Comparison of ENCODE assay signal across 25 mouse cellular contexts in genomic region chr7:66008161-66008891, GRCm38 (mm10). TPM values are rescaled to one million over a fixed set of nuclear protein-coding genes. Genes with fewer than 3 reads are reported as not detected.
DNase-seq lines count a peak whose midpoint lies in the region; ATAC-seq and TF ChIP-seq lines count a peak whose summit lies in the region.
"Had no signal": no experiment of that assay in that cellular context is flagged by ENCODE, and none has a peak within 500 bp of the region (broad histone marks: within the 10 kb centered on the region; RNA-seq: fewer than 3 reads in every experiment).

No protein-coding gene starts in this region.

- H3K4me2 ChIP-seq in intestine, postnatal 0 days (replicated peaks; ENCODE audit: low read depth): no peak overlapping the region
- H3K4me2 ChIP-seq: forebrain, embryonic 12.5 days; heart, embryonic 13.5 days; neural tube, embryonic 12.5 days had no signal

- no peaks in the 10 kb centered on the region for H3K36me3 ChIP-seq in intestine, postnatal 0 days (ENCODE audit: control insufficient read depth, insufficient read depth)
- H3K36me3 ChIP-seq: forebrain, embryonic 12.5 days; heart, embryonic 13.5 days; limb, embryonic 15.5 days; neural tube, embryonic 12.5 days had no signal

- no peak overlapping the region for H3K27ac ChIP-seq in intestine, postnatal 0 days (ENCODE audit: low read depth, low read length)
- H3K27ac ChIP-seq: forebrain, embryonic 12.5 days; heart, embryonic 13.5 days; limb, embryonic 15.5 days; neural tube, embryonic 12.5 days had no signal

- no peak overlapping the region for H3K9ac ChIP-seq in intestine, postnatal 0 days (ENCODE audit: low read depth, low read length)
- H3K9ac ChIP-seq: forebrain, embryonic 12.5 days; heart, embryonic 13.5 days; limb, embryonic 15.5 days; neural tube, embryonic 12.5 days had no signal

- no peaks in the 10 kb centered on the region for H3K27me3 ChIP-seq in intestine, postnatal 0 days (replicated peaks; ENCODE audit: control insufficient read depth, insufficient read depth, low read length)
- H3K27me3 ChIP-seq: forebrain, embryonic 12.5 days; heart, embryonic 13.5 days; neural tube, embryonic 12.5 days had no signal

- H3K4me1 ChIP-seq in intestine, postnatal 0 days (replicated peaks; ENCODE audit: control insufficient read depth, insufficient read depth, low read length): no peaks in the 10 kb centered on the region
- H3K4me1 ChIP-seq: heart, embryonic 13.5 days; megakaryocyte, embryonic 14.5 days; neural tube, embryonic 12.5 days had no signal

- H3K9me3 ChIP-seq in intestine, postnatal 0 days (ENCODE audit: control insufficient read depth): no peaks in the 10 kb centered on the region
- H3K9me3 ChIP-seq: forebrain, embryonic 12.5 days; heart, embryonic 13.5 days; limb, embryonic 15.5 days; megakaryocyte, embryonic 14.5 days; neural tube, embryonic 12.5 days had no signal

- 79% methylated on average over 11 of the region's 11 CpGs for WGBS in intestine, postnatal 0 days

- DNase-seq in cerebellum, postnatal 4 days (ENCODE audit: low spot score in 2 of 2): no peak
- DNase-seq in layer of hippocampus, adult 8-10 months (ENCODE audit: low spot score in 2 of 2): peak; percentile 18 to 27
- no peak for DNase-seq in layer of hippocampus, postnatal 14 days (ENCODE audit: low spot score in 2 of 2)
- peak; percentile 30 for DNase-seq in brain, embryonic 14.5 days (ENCODE audit: low read depth)
- peak; percentile 87 for DNase-seq in cerebellum, postnatal 10 days
- no peak for DNase-seq in spleen, postnatal 4 days (ENCODE audit: low spot score in 2 of 2)
- DNase-seq: heart, postnatal 36 days; kidney, adult 8-10 months; kidney, postnatal 4 days; thymus, postnatal 36 days had no signal

- TF ChIP-seq CTCF in brain, embryonic 14.5 days (IDR thresholded peaks at IDR 0.05; ENCODE audit: borderline replicate concordance, extremely low read depth, insufficient read depth, insufficient read length): no peak
- TF ChIP-seq CTCF in intestine, postnatal 0 days (IDR thresholded peaks at IDR 0.05; ENCODE audit: low read depth): no peak

- no peak for TF ChIP-seq POLR2A in brain, embryonic 14.5 days (IDR thresholded peaks at IDR 0.05; ENCODE audit: borderline replicate concordance, extremely low read depth, insufficient read depth, insufficient read length, poor library complexity, severe bottlenecking)

- no peak overlapping the region for H3K4me3 ChIP-seq in intestine, postnatal 0 days (ENCODE audit: low read depth, low read length)
- H3K4me3 ChIP-seq: forebrain, embryonic 12.5 days; heart, embryonic 13.5 days; limb, embryonic 15.5 days; megakaryocyte, embryonic 14.5 days; neural tube, embryonic 12.5 days had no signal

- peak; percentile 84 for ATAC-seq in cerebellum, adult (ENCODE audit: insufficient number of reproducible peaks, low FRiP score, low TSS enrichment)
- no peak for ATAC-seq in intestine, postnatal 0 days
- ATAC-seq: CD4-positive, CD25-positive, alpha-beta regulatory T cell, adult 4 months had no signal

RNA-seq across cellular contexts. Expression of gene Gm45213, which starts 35.1 kb away (rescaled TPM):
- total RNA-seq in layer of hippocampus, adult 8-10 months (2022): not detected
- total RNA-seq in layer of hippocampus, postnatal 14 days (2021): not detected
- polyA plus RNA-seq in brain, embryonic 14.5 days (2012; rRNA removed): not detected in 2 replicates
- polyA plus RNA-seq in intestine, postnatal 0 days (2015; fragmentation: Nextera tagmentation; extraction: Ambion mirVana): not detected in 2 replicates
- total RNA-seq: heart, postnatal 36 days; left cerebral cortex, postnatal 14 days; MEL; monocyte, adult 5-6 weeks had no signal
- polyA plus RNA-seq: CD4-positive, CD25-positive, alpha-beta regulatory T cell, adult 4 months; cortical plate, adult 2 months; forebrain, embryonic 12.5 days; gonadal fat pad, adult 2 months; heart, embryonic 13.5 days; limb, embryonic 15.5 days; liver, embryonic 16.5 days; neural tube, embryonic 12.5 days; spleen, adult 2 months had no signal

RNA-seq across cellular contexts. Expression of gene Snrpa1, which starts 50.5 kb away (rescaled TPM):
- total RNA-seq in layer of hippocampus, adult 8-10 months (2022): 10 to 100 TPM; 31.0 to 43.2 (median 33.4) TPM
- 10 to 100 TPM; 29.6 to 33.7 TPM for total RNA-seq in layer of hippocampus, postnatal 14 days (2021)
- polyA plus RNA-seq in brain, embryonic 14.5 days (2012; rRNA removed): 60.4 and 72.7 TPM in 2 replicates
- 63.5 and 66.1 TPM in 2 replicates for polyA plus RNA-seq in intestine, postnatal 0 days (2015; fragmentation: Nextera tagmentation; extraction: Ambion mirVana)

Comparison
In these comparisons a context has a peak if more than half of its experiments do, and no peak if none do; other contexts are left out.
1. DNase-seq: peak in layer of hippocampus, adult 8-10 months (2 of 2), brain, embryonic 14.5 days (single experiment) and cerebellum, postnatal 10 days (2 of 2); none in cerebellum, postnatal 4 days (0 of 2), layer of hippocampus, postnatal 14 days (0 of 2) and spleen, postnatal 4 days (0 of 2).